Mouse (Mus musculus) bone marrow macrophage, adult 2 months (primary cell): ENCODE results near the gene Brdt. TPM values are rescaled to one million over a fixed set of nuclear protein-coding genes. Genes with fewer than 3 reads are reported as not detected.

Experiments
- H3K27ac ChIP-seq: 2 replicates; pipeline ENCODE4 v1.5.1; 2012; ENCODE audit warnings: low read depth, low read length; ENCODE audit not compliant: insufficient read depth
- H3K4me1 ChIP-seq: 2 replicates; pipeline ENCODE4 v1.6.1; 2012; ENCODE audit warnings: low read length; ENCODE audit not compliant: control insufficient read depth, insufficient read depth
- H3K4me3 ChIP-seq: 2 replicates; pipeline ENCODE4 v1.5.1; 2012; ENCODE audit warnings: mild to moderate bottlenecking, low read length, moderate library complexity; ENCODE audit not compliant: insufficient read depth
- CTCF ChIP-seq: IDR thresholded peaks from 2 replicates; pipeline ENCODE4 v1.5.1; 2012; ENCODE audit warnings: low read depth, mild to moderate bottlenecking, low read length, moderate library complexity
- POLR2A ChIP-seq: IDR thresholded peaks from 2 replicates; pipeline ENCODE4 v1.6.1; 2012; ENCODE audit warnings: mild to moderate bottlenecking, low read depth, low read length, borderline replicate concordance
- polyA plus RNA-seq: library from polyadenylated mRNA; stranded (reverse); fragments of >200 nt; gene quantifications from 2 replicates; pipeline ENCODE4 v1.2.4, GENCODE M21; 2012; ENCODE audit not compliant: missing spikeins, insufficient read depth, insufficient read length

The Brdt gene
- polyA plus RNA-seq, 1 experiment: 1.6 TPM

DNA sequence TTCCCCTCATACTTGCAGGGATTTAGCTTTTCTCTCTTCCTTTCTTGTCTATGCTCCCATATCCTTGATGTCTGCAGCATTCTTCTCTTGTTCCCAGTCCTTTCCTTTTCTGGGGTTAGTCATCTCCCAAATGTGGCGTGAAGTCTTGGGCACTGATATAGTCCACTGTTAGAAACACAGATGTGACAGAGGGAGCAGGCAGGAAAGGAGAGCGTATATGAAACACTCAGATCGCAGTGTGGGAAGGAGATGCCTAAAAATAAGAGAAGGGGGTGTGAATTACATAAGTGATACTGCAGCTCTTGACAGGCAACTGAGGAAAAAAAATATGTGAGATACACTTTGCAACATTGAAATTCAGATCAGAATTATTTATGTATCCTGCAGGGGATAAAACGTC is 74.4 kb downstream of the Brdt start:
- Histone ChIP-seq H3K4me3 (no peak overlapping the region), H3K4me1 (no peaks in the 10 kb centered on the region), H3K27ac (no peak overlapping the region)
- no peak for TF ChIP-seq POLR2A
- TF ChIP-seq CTCF: no peak

- H3K27ac ChIP-seq: no peak overlapping the region
- no peak for TF ChIP-seq POLR2A
- no peak for TF ChIP-seq CTCF
These were observed 79.3 kb downstream of the Brdt start for GRCm38 (mm10) chr5:107410305-107410704.

DNA sequence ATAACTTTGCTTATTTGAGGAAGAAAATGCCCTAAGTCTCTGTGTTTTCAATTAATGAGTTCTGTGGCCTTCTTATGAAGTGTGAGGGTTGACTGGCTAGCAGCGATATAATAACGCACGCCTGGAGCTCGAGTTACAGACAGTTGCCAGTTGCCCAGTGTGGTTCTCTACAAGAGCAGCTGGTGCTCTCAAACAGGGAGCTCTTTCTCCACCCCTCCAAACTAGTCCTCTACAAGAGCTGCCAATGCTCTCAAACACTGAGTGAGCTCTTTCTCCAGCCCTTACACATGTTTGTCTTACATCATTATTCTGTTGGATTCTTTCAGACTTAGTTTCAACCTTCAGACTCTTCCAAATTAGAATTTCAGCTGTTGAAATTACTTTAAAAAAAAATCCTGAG is 80.4 kb downstream of the Brdt start:
- 0 out of 2 replicates have a peak, but pooled peaks cover 2% of the 10 kb centered on the region for H3K4me1 ChIP-seq
- H3K4me3 ChIP-seq: no peak overlapping the region
- TF ChIP-seq POLR2A: no peak
- TF ChIP-seq CTCF: no peak
- H3K27ac ChIP-seq: no peak overlapping the region

More at GRCm38 (mm10) chr5:107410305-107410704, 79.3 kb downstream of the Brdt start:
- Histone ChIP-seq H3K4me1 (0 out of 2 replicates have a peak, but pooled peaks cover 2% of the 10 kb centered on the region), H3K4me3 (no peak overlapping the region)

- Histone ChIP-seq H3K4me3 (no peak overlapping the region), H3K4me1 (0 out of 2 replicates have a peak, but pooled peaks cover 2% of the 10 kb centered on the region), H3K27ac (no peak overlapping the region)
- no peak for TF ChIP-seq POLR2A
- no peak for TF ChIP-seq CTCF
These were observed 81.3 kb downstream of the Brdt start for GRCm38 (mm10) chr5:107412285-107412684.

GRCm38 (mm10) chr5:107415098-107415497 is 84.1 kb downstream of the Brdt start:
- Histone ChIP-seq H3K27ac (no peak overlapping the region), H3K4me1 (peaks cover 2% of the 10 kb centered on the region; the same call in 1 of the 2 replicates), H3K4me3 (no peak overlapping the region)
- TF ChIP-seq POLR2A (no peak), CTCF (no peak)

GRCm38 (mm10) chr5:107421676-107422075 is 90.7 kb downstream of the Brdt start:
- H3K27ac ChIP-seq: no peak overlapping the region
- no peak overlapping the region for H3K4me3 ChIP-seq
- no peak for TF ChIP-seq POLR2A
- TF ChIP-seq CTCF: no peak
- no peaks in the 10 kb centered on the region; the same call in 1 of the 2 replicates for H3K4me1 ChIP-seq

- H3K4me3 ChIP-seq: no peak within 1 kb of the TSS
- H3K27ac ChIP-seq: no peak within 1 kb of the TSS
- no peaks in the 10 kb centered on the region for H3K4me1 ChIP-seq
- TF ChIP-seq POLR2A: no peak
- no peak for TF ChIP-seq CTCF
These were observed 100.3 kb downstream of the Brdt start, which contains the start of gene Lpcat2b for GRCm38 (mm10) chr5:107431249-107431648. TSS of gene Lpcat2b (plus strand) at chr5:107431549.

GRCm38 (mm10) chr5:107434001-107434400 is 103.0 kb downstream of the Brdt start:
- H3K27ac ChIP-seq: no peak overlapping the region
- TF ChIP-seq POLR2A: no peak
- TF ChIP-seq CTCF: no peak

GRCm38 (mm10) chr5:107436185-107436584 is 105.2 kb downstream of the Brdt start:
- TF ChIP-seq POLR2A (no peak), CTCF (no peak)
- H3K4me1 ChIP-seq: peaks cover 6% of the 10 kb centered on the region; the same call in 1 of the 2 replicates
- no peak overlapping the region for H3K4me3 ChIP-seq
- H3K27ac ChIP-seq: no peak overlapping the region

More at GRCm38 (mm10) chr5:107434001-107434400, 103.0 kb downstream of the Brdt start:
- Histone ChIP-seq H3K4me1 (peaks cover 6% of the 10 kb centered on the region; the same call in 1 of the 2 replicates), H3K4me3 (no peak overlapping the region)

Other genes with a start within 250 kb of the Brdt start
- 0.51 and 1.1 TPM in 2 replicates for gene Tgfbr3, start 41.5 kb upstream of the Brdt start, polyA plus RNA-seq
- not detected in 2 replicates for gene Ephx4, start 71.6 kb downstream of the Brdt start, polyA plus RNA-seq
- not detected in 2 replicates for gene Lpcat2b, start 100.4 kb downstream of the Brdt start, polyA plus RNA-seq
- gene Btbd8, start 106.8 kb downstream of the Brdt start, polyA plus RNA-seq: 2.5 and 3.8 TPM in 2 replicates
- gene Gm42669, start 176.5 kb downstream of the Brdt start, polyA plus RNA-seq: not detected in 2 replicates
- gene 1700028K03Rik, start 203.6 kb downstream of the Brdt start, polyA plus RNA-seq: not detected in 2 replicates